Mouse (Mus musculus): Measurements from ENCODE around the gene Cysrt1. TPM values are rescaled to one million over a fixed set of nuclear protein-coding genes. Genes with fewer than 3 reads are reported as not detected.

Cysrt1 gene
- not detected for polyA plus RNA-seq (2014; fragmentation: Illumina TruSeq; extraction: RNeasy Lipid Tissue Mini Kit (QIAGEN cat#74804); ENCODE audit: low read depth, low replicate concordance)

GRCm38 (mm10) chr2:25242101-25242506 lies at the start of gene Cysrt1, which contains the start of gene Rnf208:
TSS of gene Cysrt1 (minus strand) at chr2:25242452.
TSS of gene Rnf208 (plus strand) at chr2:25242255.

GRCm38 (mm10) chr2:25289651-25290050 lies 47.4 kb upstream of the Cysrt1 start, which contains the start of gene Lrrc26:
TSS of gene Lrrc26 (plus strand) at chr2:25289915.

GRCm38 (mm10) chr2:25287927-25288649 lies 45.8 kb upstream of the Cysrt1 start, which contains the start of gene Tmem210:
TSS of gene Tmem210 (plus strand) at chr2:25288145.

GRCm38 (mm10) chr2:25271827-25272511 lies 29.7 kb upstream of the Cysrt1 start, which contains the start of the genes Ssna1 and Anapc2:
TSS of gene Ssna1 (minus strand) at chr2:25272438.
TSS of gene Anapc2 (plus strand) at chr2:25272478.

GRCm38 (mm10) chr2:25262291-25262767 lies 20.1 kb upstream of the Cysrt1 start, which contains the start of gene Tprn:
TSS of gene Tprn (plus strand) at chr2:25262618.

GRCm38 (mm10) chr2:25255284-25255779 lies 13.1 kb upstream of the Cysrt1 start, which contains the start of gene Tmem203:
TSS of gene Tmem203 (plus strand) at chr2:25255439.

GRCm38 (mm10) chr2:25246183-25247072 lies 4.2 kb upstream of the Cysrt1 start, which contains the start of gene AL732309.1:
TSS of gene AL732309.1 (minus strand) at chr2:25246863.

GRCm38 (mm10) chr2:25236614-25237013 lies 5.6 kb downstream of the Cysrt1 start, which contains the start of gene Rnf224:
TSS of gene Rnf224 (minus strand) at chr2:25236787.

GRCm38 (mm10) chr2:25234050-25234449 lies 8.2 kb downstream of the Cysrt1 start, which contains the start of gene Slc34a3:
TSS of gene Slc34a3 (minus strand) at chr2:25234364.

GRCm38 (mm10) chr2:25224492-25224765 lies 17.8 kb downstream of the Cysrt1 start, which contains the start of gene Tubb4b:
TSS of gene Tubb4b (minus strand) at chr2:25224702.

GRCm38 (mm10) chr2:25218445-25218844 lies 23.8 kb downstream of the Cysrt1 start, which contains the start of gene Fam166a:
TSS of gene Fam166a (plus strand) at chr2:25218745.

GRCm38 (mm10) chr2:25214444-25214843 lies 27.8 kb downstream of the Cysrt1 start, which contains the start of gene Stpg3:
TSS of gene Stpg3 (minus strand) at chr2:25214637.

GRCm38 (mm10) chr2:25211121-25211670 lies 31.1 kb downstream of the Cysrt1 start, which contains the start of gene Nelfb:
TSS of gene Nelfb (minus strand) at chr2:25211489.

GRCm38 (mm10) chr2:25196172-25196954 lies 45.9 kb downstream of the Cysrt1 start, which contains the start of gene Tor4a:
TSS of gene Tor4a (minus strand) at chr2:25196886.

Other genes starting within 250 kb of the Cysrt1 start
- gene Nsmf, start 188.1 kb downstream of the Cysrt1 start, polyA plus RNA-seq (2014; fragmentation: Illumina TruSeq; extraction: RNeasy Lipid Tissue Mini Kit (QIAGEN cat#74804); ENCODE audit: low read depth, low replicate concordance) = 4.0 TPM
- gene Entpd8, start 162.1 kb downstream of the Cysrt1 start, polyA plus RNA-seq (2014; fragmentation: Illumina TruSeq; extraction: RNeasy Lipid Tissue Mini Kit (QIAGEN cat#74804); ENCODE audit: low read depth, low replicate concordance) = 4.9 TPM
- gene Noxa1, start 147.3 kb downstream of the Cysrt1 start, polyA plus RNA-seq (2014; fragmentation: Illumina TruSeq; extraction: RNeasy Lipid Tissue Mini Kit (QIAGEN cat#74804); ENCODE audit: low read depth, low replicate concordance) = not detected
- 3.8 TPM for gene Nrarp, start 61.7 kb downstream of the Cysrt1 start, polyA plus RNA-seq (2014; fragmentation: Illumina TruSeq; extraction: RNeasy Lipid Tissue Mini Kit (QIAGEN cat#74804); ENCODE audit: low read depth, low replicate concordance)
- 1.4 TPM for gene Tor4a, start 45.6 kb downstream of the Cysrt1 start, polyA plus RNA-seq (2014; fragmentation: Illumina TruSeq; extraction: RNeasy Lipid Tissue Mini Kit (QIAGEN cat#74804); ENCODE audit: low read depth, low replicate concordance)
- gene Nelfb, start 31.0 kb downstream of the Cysrt1 start, polyA plus RNA-seq (2014; fragmentation: Illumina TruSeq; extraction: RNeasy Lipid Tissue Mini Kit (QIAGEN cat#74804); ENCODE audit: low read depth, low replicate concordance) = 5.2 TPM
- gene Stpg3, start 27.8 kb downstream of the Cysrt1 start, polyA plus RNA-seq (2014; fragmentation: Illumina TruSeq; extraction: RNeasy Lipid Tissue Mini Kit (QIAGEN cat#74804); ENCODE audit: low read depth, low replicate concordance) = not detected
- not detected for gene Fam166a, start 23.7 kb downstream of the Cysrt1 start, polyA plus RNA-seq (2014; fragmentation: Illumina TruSeq; extraction: RNeasy Lipid Tissue Mini Kit (QIAGEN cat#74804); ENCODE audit: low read depth, low replicate concordance)
- 24.5 TPM for gene Tubb4b, start 17.8 kb downstream of the Cysrt1 start, polyA plus RNA-seq (2014; fragmentation: Illumina TruSeq; extraction: RNeasy Lipid Tissue Mini Kit (QIAGEN cat#74804); ENCODE audit: low read depth, low replicate concordance)
- gene Slc34a3, start 8.1 kb downstream of the Cysrt1 start, polyA plus RNA-seq (2014; fragmentation: Illumina TruSeq; extraction: RNeasy Lipid Tissue Mini Kit (QIAGEN cat#74804); ENCODE audit: low read depth, low replicate concordance) = 5.6 TPM
- not detected for gene Rnf224, start 5.7 kb downstream of the Cysrt1 start, polyA plus RNA-seq (2014; fragmentation: Illumina TruSeq; extraction: RNeasy Lipid Tissue Mini Kit (QIAGEN cat#74804); ENCODE audit: low read depth, low replicate concordance)
- gene Rnf208, start 197 bp downstream of the Cysrt1 start, polyA plus RNA-seq (2014; fragmentation: Illumina TruSeq; extraction: RNeasy Lipid Tissue Mini Kit (QIAGEN cat#74804); ENCODE audit: low read depth, low replicate concordance) = not detected
- gene AL732309.1, start 4.4 kb upstream of the Cysrt1 start, polyA plus RNA-seq (2014; fragmentation: Illumina TruSeq; extraction: RNeasy Lipid Tissue Mini Kit (QIAGEN cat#74804); ENCODE audit: low read depth, low replicate concordance) = 1.5 TPM
- gene Tmem203, start 13.0 kb upstream of the Cysrt1 start, polyA plus RNA-seq (2014; fragmentation: Illumina TruSeq; extraction: RNeasy Lipid Tissue Mini Kit (QIAGEN cat#74804); ENCODE audit: low read depth, low replicate concordance) = 0.61 TPM
- gene Tprn, start 20.2 kb upstream of the Cysrt1 start, polyA plus RNA-seq (2014; fragmentation: Illumina TruSeq; extraction: RNeasy Lipid Tissue Mini Kit (QIAGEN cat#74804); ENCODE audit: low read depth, low replicate concordance) = 3.2 TPM
- gene Ssna1, start 30.0 kb upstream of the Cysrt1 start, polyA plus RNA-seq (2014; fragmentation: Illumina TruSeq; extraction: RNeasy Lipid Tissue Mini Kit (QIAGEN cat#74804); ENCODE audit: low read depth, low replicate concordance) = 1.2 TPM
- gene Anapc2, start 30.0 kb upstream of the Cysrt1 start, polyA plus RNA-seq (2014; fragmentation: Illumina TruSeq; extraction: RNeasy Lipid Tissue Mini Kit (QIAGEN cat#74804); ENCODE audit: low read depth, low replicate concordance) = 4.5 TPM
- gene Tmem210, start 45.7 kb upstream of the Cysrt1 start, polyA plus RNA-seq (2014; fragmentation: Illumina TruSeq; extraction: RNeasy Lipid Tissue Mini Kit (QIAGEN cat#74804); ENCODE audit: low read depth, low replicate concordance) = not detected
- gene Lrrc26, start 47.5 kb upstream of the Cysrt1 start, polyA plus RNA-seq (2014; fragmentation: Illumina TruSeq; extraction: RNeasy Lipid Tissue Mini Kit (QIAGEN cat#74804); ENCODE audit: low read depth, low replicate concordance) = not detected
- not detected for gene Grin1, start 76.7 kb upstream of the Cysrt1 start, polyA plus RNA-seq (2014; fragmentation: Illumina TruSeq; extraction: RNeasy Lipid Tissue Mini Kit (QIAGEN cat#74804); ENCODE audit: low read depth, low replicate concordance)
- gene Man1b1, start 89.9 kb upstream of the Cysrt1 start, polyA plus RNA-seq (2014; fragmentation: Illumina TruSeq; extraction: RNeasy Lipid Tissue Mini Kit (QIAGEN cat#74804); ENCODE audit: low read depth, low replicate concordance) = 15.0 TPM
- 34.5 TPM for gene Dpp7, start 113.9 kb upstream of the Cysrt1 start, polyA plus RNA-seq (2014; fragmentation: Illumina TruSeq; extraction: RNeasy Lipid Tissue Mini Kit (QIAGEN cat#74804); ENCODE audit: low read depth, low replicate concordance)
- gene Uap1l1, start 123.2 kb upstream of the Cysrt1 start, polyA plus RNA-seq (2014; fragmentation: Illumina TruSeq; extraction: RNeasy Lipid Tissue Mini Kit (QIAGEN cat#74804); ENCODE audit: low read depth, low replicate concordance) = 3.9 TPM
- gene Sapcd2, start 129.9 kb upstream of the Cysrt1 start, polyA plus RNA-seq (2014; fragmentation: Illumina TruSeq; extraction: RNeasy Lipid Tissue Mini Kit (QIAGEN cat#74804); ENCODE audit: low read depth, low replicate concordance) = not detected
- gene Entpd2, start 153.4 kb upstream of the Cysrt1 start, polyA plus RNA-seq (2014; fragmentation: Illumina TruSeq; extraction: RNeasy Lipid Tissue Mini Kit (QIAGEN cat#74804); ENCODE audit: low read depth, low replicate concordance) = 0.36 TPM
- 4.3 TPM for gene Npdc1, start 156.9 kb upstream of the Cysrt1 start, polyA plus RNA-seq (2014; fragmentation: Illumina TruSeq; extraction: RNeasy Lipid Tissue Mini Kit (QIAGEN cat#74804); ENCODE audit: low read depth, low replicate concordance)
- not detected for gene Fut7, start 180.8 kb upstream of the Cysrt1 start, polyA plus RNA-seq (2014; fragmentation: Illumina TruSeq; extraction: RNeasy Lipid Tissue Mini Kit (QIAGEN cat#74804); ENCODE audit: low read depth, low replicate concordance)
- gene Abca2, start 186.3 kb upstream of the Cysrt1 start, polyA plus RNA-seq (2014; fragmentation: Illumina TruSeq; extraction: RNeasy Lipid Tissue Mini Kit (QIAGEN cat#74804); ENCODE audit: low read depth, low replicate concordance) = 0.77 TPM
- gene Clic3, start 214.4 kb upstream of the Cysrt1 start, polyA plus RNA-seq (2014; fragmentation: Illumina TruSeq; extraction: RNeasy Lipid Tissue Mini Kit (QIAGEN cat#74804); ENCODE audit: low read depth, low replicate concordance) = not detected
- 2.2 TPM for gene Paxx, start 218.6 kb upstream of the Cysrt1 start, polyA plus RNA-seq (2014; fragmentation: Illumina TruSeq; extraction: RNeasy Lipid Tissue Mini Kit (QIAGEN cat#74804); ENCODE audit: low read depth, low replicate concordance)
- gene Ptgds, start 227.6 kb upstream of the Cysrt1 start, polyA plus RNA-seq (2014; fragmentation: Illumina TruSeq; extraction: RNeasy Lipid Tissue Mini Kit (QIAGEN cat#74804); ENCODE audit: low read depth, low replicate concordance) = not detected